Mouse (Mus musculus) urinary bladder, postnatal 25 days (tissue): ENCODE measurements around the gene Gm20715.
A peak's percentile ranks its signal among the peaks of the same experiment; 100 is the strongest.
"Not testable (repeated sequence)": the region's sequence is repeated elsewhere in the genome, so short reads cannot be mapped to it uniquely, and the experiment has no call there.

Experiments used
- DNase-seq: peaks from one replicate; pipeline ENCODE4 v3.0.0; 2022; ENCODE audit warnings: low spot score

The Gm20715 gene

GRCm38 (mm10) chr7:6410043-6410442, at the start of gene Gm20715:
Gene Gm20715, plus strand, starts transcription at chr7:6410277.
- DNase-seq = peak; percentile 97

GRCm38 (mm10) chr7:6360477-6361060, 49.5 kb upstream of the Gm20715 start:
- DNase-seq = no peak

GRCm38 (mm10) chr7:6361756-6362155, 48.3 kb upstream of the Gm20715 start:
- DNase-seq = no peak

- DNase-seq = peak; percentile 96
These were observed 47.6 kb upstream of the Gm20715 start for GRCm38 (mm10) chr7:6362268-6363046.

GRCm38 (mm10) chr7:6363047-6363488, 47.0 kb upstream of the Gm20715 start, which contains the start of gene Zfp78:
Gene Zfp78, plus strand, starts transcription at chr7:6363280.
- DNase-seq = no peak

GRCm38 (mm10) chr7:6364761-6365160, 45.3 kb upstream of the Gm20715 start:
- no peak for DNase-seq

- DNase-seq = no peak
These were observed 42.9 kb upstream of the Gm20715 start for GRCm38 (mm10) chr7:6367185-6367584.

- not testable (repeated sequence) for DNase-seq
These were observed 41.9 kb upstream of the Gm20715 start for GRCm38 (mm10) chr7:6368146-6368545.

GRCm38 (mm10) chr7:6369460-6369859, 40.6 kb upstream of the Gm20715 start:
- no peak for DNase-seq

GRCm38 (mm10) chr7:6372993-6373392, 37.1 kb upstream of the Gm20715 start:
- no peak for DNase-seq

GRCm38 (mm10) chr7:6378441-6378840, 31.6 kb upstream of the Gm20715 start:
- DNase-seq = no peak

GRCm38 (mm10) chr7:6381431-6381830, 28.6 kb upstream of the Gm20715 start:
- no peak for DNase-seq

GRCm38 (mm10) chr7:6383044-6383455, 27.0 kb upstream of the Gm20715 start, which contains the start of gene Zfp28:
Gene Zfp28, plus strand, starts transcription at chr7:6383295.
- DNase-seq = peak; percentile 85

GRCm38 (mm10) chr7:6384011-6384410, 26.1 kb upstream of the Gm20715 start:
- no peak for DNase-seq

- DNase-seq = no peak
These were observed 23.1 kb upstream of the Gm20715 start for GRCm38 (mm10) chr7:6386995-6387394.

GRCm38 (mm10) chr7:6388971-6389370, 21.1 kb upstream of the Gm20715 start:
- no peak for DNase-seq

- no peak for DNase-seq
These were observed 20.6 kb upstream of the Gm20715 start for GRCm38 (mm10) chr7:6389449-6389848.

GRCm38 (mm10) chr7:6397996-6398975, 11.8 kb upstream of the Gm20715 start, which contains the start of gene Smim17:
Gene Smim17, plus strand, starts transcription at chr7:6398715.
- peak; percentile 11 for DNase-seq

GRCm38 (mm10) chr7:6414626-6415441, 4.8 kb downstream of the Gm20715 start:
- DNase-seq = no peak

GRCm38 (mm10) chr7:6415442-6415787, 5.3 kb downstream of the Gm20715 start:
- DNase-seq = no peak

- DNase-seq = no peak
These were observed 9.8 kb downstream of the Gm20715 start for GRCm38 (mm10) chr7:6419894-6420293.
